Mouse (Mus musculus) cerebellum, adult 8-10 months (tissue): ENCODE measurements at regions not wholly inside any gene's neighbourhood (a gene's known extent, or its start where the extent isn't known, plus 50 kb on each side); places are given as distances from the start of the nearest gene placed in this dataset.
"Not testable (repeated sequence)": the region's sequence is repeated elsewhere in the genome, so short reads cannot be mapped to it uniquely, and the experiment has no call there.

Source experiments
- DNase-seq: peaks from one replicate; pipeline ENCODE4 v3.0.0; 2022

DNA sequence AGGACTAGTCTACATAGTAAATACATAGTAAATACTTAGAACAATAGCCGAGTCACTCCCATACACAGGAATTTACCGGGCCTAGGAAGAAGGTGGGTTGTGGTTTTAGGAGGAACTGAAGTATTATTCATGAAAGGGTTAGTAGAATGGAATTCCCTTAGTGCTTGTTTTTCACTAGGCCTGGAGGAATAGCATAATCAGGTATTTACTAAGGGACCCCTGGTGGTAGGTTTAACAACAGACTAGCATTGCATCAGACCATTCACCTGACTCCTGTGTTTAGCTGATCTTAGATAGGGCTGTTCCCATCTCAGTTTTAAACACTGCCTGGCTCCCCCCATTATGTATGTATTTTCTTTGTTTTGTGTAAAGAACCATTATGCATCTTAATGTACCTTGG lies 339.0 kb downstream of the Dync2h1 start:
- DNase-seq, result not testable (repeated sequence)

DNA sequence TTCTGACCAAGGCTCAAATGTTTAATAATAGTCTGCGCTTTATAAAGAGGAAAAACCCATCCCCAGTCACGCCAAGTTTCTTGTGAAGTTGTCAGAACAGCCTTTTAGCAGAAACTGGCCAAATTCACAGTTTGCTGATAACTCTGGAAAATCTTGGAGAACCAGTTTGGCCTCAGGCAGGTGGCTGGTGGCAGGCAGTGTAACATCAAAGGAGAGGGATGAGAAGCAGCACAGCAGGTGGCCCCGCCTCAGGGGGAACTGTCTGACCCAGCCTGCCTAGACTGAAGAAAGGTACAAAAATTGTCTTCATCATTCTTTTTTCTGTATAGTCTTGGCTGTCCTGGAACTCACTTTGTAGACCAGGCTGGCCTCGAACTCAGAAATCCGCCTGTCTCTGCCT lies 349.3 kb downstream of the Dync2h1 start:
- DNase-seq, result not testable (repeated sequence)

DNA sequence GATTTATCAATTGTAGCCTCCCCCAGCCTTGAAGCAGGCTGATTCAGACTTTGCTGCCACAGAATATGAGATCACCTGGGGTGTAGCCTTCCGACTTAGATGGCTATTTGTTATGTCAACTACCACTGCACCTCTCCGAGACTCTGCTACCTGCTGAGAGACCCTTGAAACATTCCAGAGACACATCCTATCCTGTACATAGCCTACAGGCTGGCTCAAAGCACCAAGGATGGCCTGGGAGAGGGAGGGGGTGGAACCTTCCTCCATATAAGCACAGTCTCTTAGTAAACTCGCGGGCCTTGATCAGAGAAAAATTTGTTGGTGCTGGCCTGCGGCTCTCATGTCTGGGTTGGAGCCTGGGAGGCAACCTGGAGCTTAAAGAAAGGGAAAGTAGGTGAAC lies 349.8 kb downstream of the Dync2h1 start:
- DNase-seq, result no peak

DNA sequence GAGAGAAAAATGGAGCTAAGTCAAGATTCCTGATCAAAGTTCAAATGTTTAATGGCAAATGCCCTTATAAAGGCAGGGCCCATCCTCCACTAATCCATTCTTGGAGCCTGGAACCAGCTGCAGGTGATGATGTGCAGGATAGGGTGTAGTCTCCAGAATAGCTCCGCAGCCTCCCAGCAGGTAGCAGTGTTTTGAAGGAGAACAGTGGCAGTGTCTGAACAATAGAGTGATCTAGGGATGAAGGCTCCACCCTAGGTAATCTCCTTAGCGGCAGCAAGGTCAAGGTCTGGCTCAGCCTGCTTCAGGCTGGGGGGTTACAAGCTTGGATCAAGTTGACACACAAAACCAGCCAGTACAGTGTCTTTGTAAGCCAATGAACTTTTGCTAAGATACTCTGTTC lies 351.4 kb downstream of the Dync2h1 start:
- no peak for DNase-seq

DNA sequence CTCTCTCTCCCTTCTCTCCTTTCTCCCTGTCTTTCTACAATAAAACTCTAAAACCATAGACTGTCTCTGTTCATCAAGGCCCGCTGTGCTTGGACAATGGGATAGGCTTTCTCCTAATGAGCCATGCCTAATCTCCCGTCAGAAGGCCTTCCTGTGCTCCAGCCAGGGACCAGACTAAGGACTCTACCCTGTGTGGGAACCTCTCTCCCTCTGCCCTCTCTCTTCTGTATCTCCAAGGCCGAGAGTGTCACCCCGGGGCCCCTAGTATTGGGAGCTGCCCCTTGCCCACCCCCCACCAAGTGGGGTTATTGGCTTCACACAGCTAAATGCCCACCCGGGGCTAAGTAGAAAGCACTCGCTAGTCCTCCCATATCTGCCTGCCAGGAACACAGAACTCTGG lies 352.6 kb downstream of the Dync2h1 start:
- DNase-seq, result not testable (repeated sequence)

DNA sequence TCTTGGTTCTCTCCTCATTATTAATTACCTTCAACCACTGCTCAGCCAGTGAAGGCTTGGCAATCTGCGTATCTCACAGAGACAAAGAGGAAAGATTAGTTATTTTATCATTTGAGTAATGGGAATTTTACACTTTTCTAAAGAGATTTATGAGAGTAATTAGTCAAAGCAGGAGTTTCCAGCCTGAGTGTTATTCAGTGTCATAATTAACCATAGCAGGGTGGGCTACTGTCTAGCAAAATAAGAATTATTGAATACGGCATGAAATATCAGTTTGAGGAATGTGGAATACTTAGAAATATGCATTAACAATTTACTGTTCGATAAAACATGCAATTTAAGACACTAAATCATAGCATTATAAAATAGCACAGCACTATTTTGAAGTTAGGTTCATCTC lies 357.7 kb downstream of the Dync2h1 start:
- no peak for DNase-seq

DNA sequence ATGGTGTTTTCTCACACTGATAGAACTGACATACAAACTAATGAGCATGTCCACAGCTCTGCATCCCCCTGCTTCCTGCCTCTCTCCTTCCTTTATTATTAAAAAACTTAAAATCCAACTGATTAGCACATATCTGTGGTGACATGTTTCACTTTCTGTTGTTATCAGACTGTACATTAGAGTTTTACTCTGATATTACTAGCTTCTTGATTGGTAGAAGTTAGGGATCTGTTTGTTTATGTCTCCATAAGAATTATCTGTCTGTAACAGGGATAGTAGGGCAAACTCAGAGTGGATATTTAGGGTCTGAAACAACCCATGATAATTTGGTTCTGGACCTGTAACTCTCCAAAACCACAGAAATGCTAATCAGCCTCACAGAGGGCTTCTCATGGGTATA lies 358.6 kb downstream of the Dync2h1 start:
- DNase-seq, result no peak

DNA sequence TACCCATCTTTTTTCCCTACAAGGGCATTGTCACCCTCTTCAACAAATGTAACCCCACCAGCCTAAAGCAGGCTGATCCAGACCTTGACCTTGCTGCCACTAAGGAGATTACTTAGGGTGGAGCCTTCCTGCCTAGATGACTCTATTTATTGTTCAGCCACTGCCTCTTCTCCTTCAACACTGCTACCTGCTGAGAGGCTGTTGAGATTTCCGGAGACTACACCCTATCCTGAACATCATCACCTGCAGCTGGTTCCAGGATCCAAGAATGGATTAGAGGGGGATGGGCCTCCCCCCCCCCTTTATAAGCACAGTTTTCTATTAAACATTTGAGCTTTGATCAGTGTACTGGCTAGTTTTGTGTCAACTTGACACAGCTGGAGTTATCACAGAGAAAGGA lies 360.3 kb downstream of the Dync2h1 start:
- DNase-seq, result not testable (repeated sequence)

DNA sequence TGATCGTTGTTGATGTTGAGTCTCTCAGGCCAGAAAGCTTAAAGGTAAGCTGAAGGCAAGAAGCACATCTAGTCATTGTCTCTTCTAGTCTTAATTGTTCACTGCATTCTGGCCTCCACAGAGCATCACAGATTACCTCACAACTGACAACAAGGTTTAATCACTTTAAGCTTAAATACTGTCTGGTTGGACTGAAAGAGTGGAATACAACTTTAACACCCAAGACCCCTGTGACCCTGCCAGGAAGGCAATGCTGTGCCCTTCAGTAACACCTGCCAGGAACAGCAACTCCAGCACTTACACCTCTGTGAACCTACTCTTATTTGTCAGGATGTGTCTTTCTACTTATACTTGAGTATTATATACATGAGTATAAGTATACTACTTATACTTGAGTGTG lies 360.7 kb downstream of the Dync2h1 start:
- no peak for DNase-seq

DNA sequence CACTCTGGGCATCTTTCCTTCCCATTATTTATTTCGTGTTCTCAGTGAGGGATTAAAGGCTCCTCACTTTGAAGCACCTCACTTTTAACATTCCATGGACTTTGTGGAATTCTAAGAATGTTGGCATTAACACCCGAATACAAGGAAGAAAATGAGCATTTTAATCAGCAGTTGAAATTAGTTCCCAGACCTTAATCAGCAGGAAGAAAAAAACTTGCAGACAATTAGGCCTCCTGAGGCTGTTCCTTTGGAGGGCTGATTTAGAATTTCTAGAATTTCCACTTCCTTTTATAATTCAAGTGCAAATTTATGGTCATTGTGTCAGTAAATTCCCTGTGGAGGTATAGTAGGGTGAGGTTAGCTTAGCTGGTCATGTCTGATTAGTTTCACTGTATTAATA lies 407.6 kb downstream of the Dync2h1 start:
- no peak for DNase-seq

DNA sequence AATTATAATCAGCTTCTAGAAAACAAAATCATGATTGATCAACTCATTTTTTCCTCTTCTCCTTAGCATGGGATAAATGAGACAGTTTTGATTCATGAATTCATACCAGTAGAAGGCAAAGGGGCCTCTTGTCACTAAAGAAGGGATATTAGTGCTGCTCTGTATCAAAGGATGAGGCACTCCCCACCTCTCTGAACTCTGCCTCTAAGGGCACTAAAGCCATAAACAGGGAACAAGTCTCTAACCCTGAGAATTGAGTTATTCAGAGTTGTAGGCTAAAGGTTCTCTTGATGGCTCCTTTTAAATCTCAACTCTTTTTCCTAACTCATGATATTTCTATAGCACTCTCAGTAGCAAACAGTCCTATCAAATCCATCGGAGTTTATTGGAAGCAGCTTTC lies 442.8 kb downstream of the Dync2h1 start:
- no peak for DNase-seq

DNA sequence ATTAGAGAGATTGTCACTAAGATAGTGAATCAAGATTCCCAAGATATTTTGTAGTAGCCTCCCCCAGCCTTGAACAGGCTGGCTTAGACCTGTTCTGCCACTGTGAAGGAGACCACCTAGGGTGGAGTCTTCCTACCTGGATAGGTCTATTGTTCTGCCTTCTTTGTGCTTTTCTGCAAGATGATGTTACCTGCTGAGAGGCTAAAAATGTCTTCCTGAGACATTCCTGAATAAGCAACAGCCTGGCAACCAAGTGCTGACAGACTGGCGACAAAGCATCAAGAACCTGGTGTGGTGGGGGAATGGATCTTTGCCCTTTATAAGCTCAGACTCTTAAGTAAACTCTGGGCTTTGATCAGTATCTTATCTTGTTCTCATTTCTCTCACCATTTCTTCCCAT lies 447.8 kb downstream of the Dync2h1 start:
- no peak for DNase-seq

DNA sequence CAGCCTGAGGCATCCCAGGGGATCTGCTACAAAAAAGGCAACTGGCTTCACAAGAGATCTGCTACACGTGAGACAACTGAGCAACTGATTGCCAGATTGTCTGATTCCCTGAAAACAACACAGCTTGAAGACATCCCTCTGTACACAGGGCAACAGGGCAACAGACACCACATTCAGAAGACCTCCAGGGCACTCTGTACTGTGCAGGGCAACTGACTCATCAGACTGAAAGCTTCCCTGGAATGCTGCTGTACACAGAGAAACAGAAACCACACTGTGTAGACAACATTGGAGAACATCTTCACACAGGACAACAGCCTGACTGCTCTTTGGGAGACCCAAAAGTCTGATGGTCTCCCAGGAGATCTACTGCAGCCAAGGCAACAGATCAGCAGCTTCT lies 456.8 kb upstream of the Ddi1 start:
- DNase-seq, result no peak

DNA sequence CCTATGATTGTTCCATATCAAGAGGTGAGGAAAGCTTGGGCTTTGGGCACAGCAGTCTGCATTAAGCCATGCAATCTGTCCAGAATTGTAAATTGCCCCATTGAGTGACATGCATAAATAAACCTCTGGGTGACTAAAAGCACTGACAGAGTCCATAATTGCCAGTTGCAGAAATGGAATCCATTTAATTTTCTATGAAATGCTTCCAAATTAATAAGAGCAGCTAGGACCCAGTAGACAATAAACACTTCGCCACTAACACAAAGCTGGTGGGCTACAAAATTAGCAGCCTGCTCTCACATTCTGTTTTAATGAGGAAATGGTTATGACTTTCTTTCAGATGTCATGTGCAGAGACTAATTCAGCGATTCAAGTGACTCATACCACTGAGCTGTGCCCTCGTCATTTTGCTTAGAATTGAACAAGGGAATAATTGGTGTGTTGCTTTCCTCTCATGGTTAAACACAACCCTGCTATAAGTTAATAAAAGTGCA lies 407.6 kb upstream of the Ddi1 start:
- DNase-seq, result no peak

DNA sequence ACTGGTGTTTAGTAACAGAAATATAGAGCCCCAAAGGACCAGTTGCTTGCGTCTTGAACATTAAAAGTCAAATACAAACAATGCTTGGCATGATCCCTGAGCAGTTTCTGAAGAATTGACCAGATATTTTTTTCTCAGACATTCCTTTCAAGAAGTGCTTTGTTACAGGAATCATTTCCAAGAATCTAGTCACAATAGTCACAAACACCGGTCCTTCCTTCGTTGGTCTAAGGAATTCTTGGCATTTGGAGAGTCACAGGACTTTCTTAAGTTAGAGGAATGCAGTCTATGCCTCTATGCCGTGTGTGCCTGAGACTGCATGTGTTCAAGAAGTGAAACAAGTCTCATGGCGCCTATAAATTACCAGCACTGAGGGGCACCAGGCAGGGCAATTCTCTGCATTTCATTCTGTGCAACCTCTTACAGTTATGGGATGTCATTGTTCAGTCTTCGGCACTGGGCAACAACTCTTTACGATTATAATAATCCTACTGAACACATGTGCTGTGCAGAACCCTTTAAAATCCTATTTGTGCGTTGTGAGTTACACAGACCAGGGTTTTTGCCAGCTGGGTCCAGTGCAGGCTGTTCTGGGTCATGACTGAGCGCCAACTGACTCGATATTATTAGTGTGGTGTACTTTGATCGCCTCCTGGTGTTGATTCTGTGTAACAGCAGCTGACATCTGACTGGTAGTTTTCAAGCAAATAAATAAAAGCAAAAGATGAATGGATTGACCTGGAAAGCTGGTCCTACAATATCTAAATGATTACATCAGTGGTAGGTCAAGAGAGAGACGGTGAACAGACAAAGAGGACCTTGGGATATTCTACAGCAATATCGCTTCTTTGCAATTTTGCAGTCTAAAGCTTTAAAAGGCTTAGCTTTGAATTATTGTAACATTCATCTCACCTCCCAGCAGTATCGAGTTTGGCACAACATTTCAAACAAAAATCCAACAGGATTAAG lies 398.6 kb upstream of the Ddi1 start:
- DNase-seq, result peak; percentile 54

DNA sequence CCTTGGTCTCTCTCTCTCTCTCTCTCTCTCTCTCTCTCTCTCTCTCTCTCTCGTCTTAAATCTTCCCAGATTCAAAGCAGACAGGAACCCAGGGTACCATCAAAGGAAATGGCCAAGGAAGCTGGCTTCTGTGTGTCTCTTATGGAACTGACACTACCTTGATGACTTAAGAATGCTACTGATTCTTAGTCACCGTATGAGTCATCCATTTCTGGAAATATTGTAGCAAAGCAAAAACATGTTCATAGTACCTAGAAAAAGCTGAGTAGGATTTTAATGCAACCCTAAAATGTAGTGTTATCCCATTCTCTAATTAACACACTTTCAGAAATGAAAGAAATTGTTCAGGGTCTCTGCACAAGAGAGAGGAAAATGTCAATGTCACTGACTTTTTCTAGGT lies 396.0 kb upstream of the Ddi1 start:
- no peak for DNase-seq

DNA sequence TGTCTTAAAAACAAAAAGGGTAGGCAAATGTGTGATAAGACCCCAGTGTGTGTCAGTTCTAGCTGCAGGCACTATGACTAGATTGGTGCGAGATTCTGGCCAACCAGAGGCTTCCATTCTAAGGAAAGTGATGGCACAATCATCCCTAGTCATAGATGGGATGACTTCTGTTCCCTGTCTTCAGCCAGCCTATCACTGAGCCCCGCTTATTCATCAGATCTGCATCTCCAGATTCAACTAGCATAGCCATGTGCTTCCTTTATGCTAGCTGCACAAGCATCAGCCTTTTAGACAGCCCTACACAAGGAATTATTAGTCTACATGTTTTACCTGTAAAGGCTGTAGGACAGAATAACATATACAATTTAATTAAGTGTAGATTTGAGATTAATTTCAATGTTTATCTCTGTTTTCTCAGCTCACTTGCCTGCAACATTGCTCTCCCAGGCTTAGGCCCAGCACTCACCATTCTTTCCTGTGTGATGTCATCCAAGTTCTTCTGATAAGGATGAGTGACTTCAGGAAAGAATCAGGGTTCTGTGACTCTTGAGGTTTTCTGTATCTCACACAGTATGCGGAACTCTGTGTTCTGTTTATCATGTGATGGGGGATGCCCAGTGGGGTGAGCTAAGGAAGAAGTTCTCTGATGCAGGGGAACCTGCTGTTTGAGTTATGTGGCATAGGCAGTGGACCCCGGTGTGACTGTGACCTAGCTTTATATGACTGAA lies 382.8 kb upstream of the Ddi1 start:
- no peak for DNase-seq

DNA sequence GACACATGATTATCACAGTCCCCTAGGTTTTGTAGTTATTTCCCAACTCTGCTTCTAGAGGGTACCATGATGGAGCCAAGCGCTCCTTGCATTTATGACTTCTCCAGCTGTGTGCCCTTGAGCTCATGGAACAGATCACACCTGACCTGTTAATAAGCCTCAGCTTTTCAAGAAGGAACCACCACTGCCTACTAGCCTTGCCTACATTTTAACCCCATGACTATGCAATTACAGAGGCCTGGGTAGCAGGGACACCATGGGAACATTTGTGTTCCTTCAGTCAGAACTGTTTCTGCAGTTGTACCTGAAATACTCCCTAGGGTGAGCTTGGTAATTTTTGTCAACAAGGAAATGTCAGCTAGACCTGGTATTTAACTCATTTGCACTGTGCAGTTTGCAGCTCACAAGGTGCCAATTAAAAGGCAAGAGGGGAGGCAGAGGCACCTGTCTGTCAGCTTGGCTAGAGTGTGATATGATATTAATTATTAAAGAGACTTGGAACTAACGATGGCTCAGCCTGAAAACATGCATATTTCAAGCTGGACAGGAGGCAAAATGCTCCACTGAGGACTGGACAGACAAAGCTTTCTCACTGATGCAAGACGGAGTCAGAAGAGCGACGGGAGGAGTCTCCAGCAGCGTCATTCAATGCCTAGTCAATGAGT lies 382.1 kb upstream of the Ddi1 start:
- no peak for DNase-seq

DNA sequence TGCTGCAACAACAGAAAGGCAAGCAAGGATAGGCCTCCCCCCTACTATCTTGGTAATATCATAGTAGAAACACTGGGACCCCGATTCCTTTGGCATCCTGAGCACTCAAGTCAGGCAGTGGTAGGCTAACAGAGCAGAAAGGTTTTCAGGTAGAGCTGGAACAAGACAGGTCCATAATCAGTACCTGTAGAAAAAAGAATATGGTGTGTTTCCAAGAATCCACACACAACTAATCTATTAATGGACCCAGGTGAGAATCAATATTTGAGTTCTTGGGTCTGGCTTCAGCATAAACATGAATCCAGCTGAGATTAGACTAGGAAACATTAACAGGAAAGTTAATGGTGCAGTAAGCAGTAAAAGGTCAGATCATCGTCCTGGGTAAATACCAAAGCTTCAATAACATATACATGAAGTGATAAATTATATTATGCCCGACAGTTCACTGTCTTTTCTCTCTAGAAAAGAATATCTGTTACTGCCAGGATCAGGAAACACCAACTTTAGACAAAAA lies 376.2 kb upstream of the Ddi1 start:
- no peak for DNase-seq

DNA sequence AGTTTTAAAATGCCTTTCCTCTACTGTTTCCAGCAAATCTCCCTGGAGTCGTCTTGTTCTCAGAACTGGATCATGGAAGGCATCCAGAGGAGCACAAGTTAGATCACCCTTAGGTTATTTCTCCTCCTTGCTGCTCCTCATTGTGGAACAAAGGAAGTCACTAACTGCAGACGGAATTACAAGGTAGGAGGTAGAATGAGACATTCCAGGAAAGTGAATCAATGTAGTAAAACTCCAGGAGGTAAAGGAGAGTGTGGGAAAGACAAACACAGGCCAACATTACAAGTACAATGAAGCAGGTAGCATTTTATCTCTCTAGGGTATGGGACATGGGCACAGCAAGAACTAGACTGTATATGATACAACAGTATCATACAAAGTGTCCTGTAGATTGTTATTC lies 375.7 kb upstream of the Ddi1 start:
- DNase-seq, result no peak

DNA sequence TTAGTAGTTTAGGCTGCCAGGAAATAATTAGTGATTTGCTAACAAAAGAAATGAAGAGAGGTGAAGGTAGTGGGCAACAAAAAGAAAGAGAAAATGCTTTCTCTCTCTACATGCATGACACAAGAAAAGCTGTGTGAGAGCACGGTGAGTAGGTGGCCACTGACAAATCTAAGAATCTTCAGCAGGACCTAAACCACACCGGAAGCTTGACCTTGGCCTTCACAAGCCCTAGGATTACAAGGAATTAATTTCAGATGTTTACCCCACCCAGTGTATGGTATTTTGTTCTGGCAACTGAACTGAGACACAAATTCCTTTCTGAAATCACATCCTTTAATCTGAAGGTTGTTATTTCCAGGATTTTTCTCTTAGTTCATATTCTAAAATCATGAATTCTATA lies 347.5 kb upstream of the Ddi1 start:
- DNase-seq, result no peak

DNA sequence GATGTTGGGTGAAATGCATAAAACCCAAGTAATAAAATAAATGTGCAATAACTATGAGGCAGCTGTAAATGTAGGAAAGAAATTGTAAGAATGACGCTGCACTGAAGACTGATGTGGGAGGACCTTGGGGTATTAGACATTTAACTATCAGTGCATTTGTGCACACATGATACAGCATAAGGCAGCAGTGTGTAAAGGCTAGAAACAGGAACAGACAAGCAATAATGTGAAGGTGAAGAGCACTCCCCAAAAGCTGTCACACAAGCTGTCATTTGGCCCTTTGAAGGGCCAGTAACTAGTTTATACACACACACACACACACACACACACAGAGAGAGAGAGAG lies 339.6 kb upstream of the Ddi1 start:
- no peak for DNase-seq
